Mouse (Mus musculus): Measurements from ENCODE around the gene Prune1.
A peak's percentile ranks its signal among the peaks of the same experiment; 100 is the strongest.

The Prune1 gene

DNA sequence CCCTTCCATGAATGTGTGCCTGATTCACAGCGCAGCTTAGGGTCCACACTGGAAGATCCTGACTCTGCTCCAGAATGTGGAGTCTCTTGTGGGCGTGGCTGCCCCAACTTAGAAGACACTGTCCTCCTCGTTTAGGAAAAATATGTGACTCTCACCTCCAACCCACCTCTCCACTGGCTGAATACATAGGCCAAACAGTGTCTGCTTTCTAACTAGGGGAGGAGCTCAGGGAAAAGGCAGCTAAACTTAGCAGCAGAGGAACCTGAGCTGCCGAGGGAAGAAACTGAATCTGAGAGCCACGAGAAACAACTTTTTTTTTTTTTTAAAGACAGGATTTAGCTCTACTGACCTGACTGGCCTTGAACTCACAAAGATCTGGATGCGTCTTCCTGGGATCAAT, 6.7 kb downstream of the Prune1 start:
- DNase-seq = no peak

DNA sequence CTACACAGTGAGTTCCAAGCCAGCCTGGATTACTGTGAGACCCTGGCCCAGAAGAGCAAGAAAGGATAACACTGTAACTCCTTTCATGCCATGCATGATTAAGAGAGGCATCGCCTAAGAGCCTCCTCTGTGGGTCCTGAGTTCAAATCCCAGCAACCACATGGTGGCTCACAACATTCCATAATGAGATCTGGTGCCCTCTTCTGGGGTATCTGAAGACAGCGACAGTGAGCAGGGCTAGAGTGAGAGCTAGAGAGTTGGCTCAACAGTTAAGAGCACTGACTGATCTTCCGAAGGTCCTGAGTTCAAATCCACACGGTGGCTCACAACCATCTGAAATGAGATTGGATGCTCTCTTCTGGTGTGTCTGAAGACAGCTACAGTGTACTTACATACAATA, 7.4 kb downstream of the Prune1 start:
- DNase-seq = no peak

DNA sequence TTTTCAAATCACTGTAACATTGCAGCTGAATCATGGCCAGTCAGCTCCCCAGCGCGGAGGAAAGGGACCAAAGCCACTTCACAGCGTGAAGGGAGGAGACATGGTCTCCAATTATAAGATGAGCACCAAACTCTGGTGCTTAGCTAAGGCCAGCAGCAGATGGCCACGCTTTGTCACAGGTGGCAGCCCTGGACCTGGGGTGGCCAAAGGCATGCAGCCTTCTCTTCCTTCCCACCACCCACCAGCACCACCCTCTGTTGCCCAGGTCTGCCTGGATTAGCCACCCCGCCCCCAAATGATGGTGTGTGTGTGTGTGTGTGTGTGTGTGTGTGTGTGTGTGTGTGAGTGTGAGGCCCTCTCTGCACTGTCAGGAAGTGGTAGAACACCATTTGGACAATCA, 8.4 kb downstream of the Prune1 start:
- no peak for DNase-seq

DNA sequence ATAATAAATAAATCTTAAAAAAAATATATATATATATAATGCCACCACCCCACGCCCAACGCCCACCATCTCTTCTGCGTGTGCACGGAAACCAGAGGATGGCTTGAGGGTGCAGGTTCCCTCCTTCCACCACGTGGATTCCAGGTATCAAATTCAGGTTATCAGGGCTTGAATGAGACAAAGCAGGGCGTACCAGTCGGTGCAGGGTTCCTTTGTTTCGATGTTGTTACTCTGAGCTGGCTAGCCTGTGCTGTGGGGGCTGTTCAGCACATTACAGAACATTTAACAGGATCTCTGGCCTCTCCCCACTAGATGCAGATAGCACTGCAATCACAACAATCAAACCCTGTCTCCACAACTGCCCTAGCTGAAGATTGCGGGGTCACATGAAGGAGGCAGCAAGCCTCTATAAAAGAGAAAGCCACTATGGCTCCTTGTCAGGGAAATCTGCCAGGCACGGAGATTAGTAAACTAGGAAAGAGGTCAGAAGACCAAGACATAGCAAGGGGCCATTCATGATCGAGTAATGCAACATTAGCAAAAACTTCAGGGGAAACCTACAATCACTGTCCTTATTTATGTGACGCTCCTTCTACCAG, 11.0 kb downstream of the Prune1 start:
- no peak for DNase-seq

GRCm38 (mm10) chr3:95269789-95270188, 12.1 kb downstream of the Prune1 start:
- DNase-seq = no peak

DNA sequence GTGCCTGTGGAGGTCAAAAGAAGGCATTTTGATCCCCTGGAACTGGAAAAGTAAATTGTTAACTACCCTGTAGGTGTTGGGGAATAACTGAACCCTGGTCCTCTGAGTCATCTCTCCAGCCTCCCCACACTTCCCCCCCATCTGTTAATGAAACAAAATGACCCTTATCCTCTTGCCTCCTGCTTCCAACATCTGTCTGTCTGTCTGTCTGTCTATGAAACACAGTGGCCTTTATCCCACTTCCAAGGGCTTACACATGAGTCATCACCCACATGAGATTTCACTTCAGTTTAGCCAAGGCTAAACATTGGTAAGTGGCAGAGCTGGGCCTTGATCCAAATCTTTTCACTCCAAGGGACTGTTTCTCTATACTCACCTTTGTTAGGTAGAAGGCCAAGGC, 14.0 kb downstream of the Prune1 start:
- no peak for DNase-seq

- DNase-seq = no peak
Observed at GRCm38 (mm10) chr3:95266052-95266451, 15.8 kb downstream of the Prune1 start.

DNA sequence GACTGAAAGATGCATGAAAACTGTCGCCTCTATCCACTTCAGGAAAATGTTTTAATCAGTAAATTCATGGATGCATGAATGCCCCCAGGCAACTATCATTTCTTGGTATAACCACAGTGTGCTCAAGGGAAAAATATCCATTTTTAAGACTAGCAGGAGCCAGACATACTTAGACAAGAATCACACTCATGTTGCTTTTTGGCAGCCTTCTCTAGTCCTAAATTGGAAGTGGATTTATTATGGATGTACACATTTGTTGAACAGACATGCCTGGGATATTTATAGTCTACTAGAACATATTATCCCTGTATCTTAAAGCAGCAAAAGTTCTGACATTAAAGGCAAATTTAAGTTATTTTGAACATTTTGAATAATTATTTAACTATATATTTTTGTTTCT, 17.2 kb downstream of the Prune1 start:
- DNase-seq = no peak

DNA sequence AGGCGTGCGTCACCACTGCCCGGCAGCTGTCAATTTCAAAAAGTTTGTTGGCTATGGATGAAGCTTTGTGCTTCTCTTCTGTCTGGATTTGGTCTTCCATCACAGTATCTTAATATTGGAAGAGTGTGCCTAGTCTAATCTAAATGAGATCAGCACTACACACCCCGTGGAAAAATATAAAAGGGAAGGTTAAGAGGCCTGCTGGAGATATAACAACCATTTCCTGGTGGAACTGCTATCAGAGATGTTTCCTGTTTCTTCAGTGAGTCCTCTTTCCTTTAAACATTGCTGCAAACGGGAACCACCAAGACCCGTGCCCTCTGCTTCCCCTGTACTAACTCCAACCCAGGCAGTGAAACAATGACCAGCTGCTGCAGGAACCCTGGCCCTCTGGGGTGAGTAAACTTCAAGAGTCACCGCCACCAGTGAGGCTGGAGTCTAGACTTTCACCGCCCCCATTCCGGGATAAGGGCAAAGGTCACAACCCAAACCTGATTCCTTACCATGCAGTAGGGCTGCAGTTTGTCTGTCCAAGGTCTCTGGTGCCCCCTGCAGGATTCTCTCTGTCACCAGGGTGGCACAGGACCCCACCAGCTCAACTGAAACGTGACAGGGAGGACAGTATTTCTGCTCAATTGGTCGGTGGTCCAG, 18.7 kb downstream of the Prune1 start:
- peak; percentile 63 for DNase-seq

DNA sequence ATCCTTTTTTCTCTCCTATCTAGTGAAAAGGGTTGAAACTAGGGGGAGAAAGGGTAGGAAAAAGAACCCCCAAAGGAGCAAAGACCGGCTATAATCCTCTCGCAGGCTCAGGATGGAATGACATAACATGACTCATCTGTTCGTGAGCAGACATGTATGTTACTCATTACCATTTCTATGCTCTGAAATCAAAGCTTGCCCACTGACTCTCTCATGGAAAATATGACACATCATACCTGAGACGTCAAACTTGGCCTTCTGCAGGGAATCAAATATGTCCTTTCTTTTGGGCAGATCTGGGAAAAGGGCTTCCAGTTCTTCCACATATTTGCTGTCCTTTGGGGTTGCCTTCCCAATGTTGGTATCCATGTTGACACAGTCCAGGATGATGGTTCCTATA, 19.9 kb downstream of the Prune1 start:
- DNase-seq = no peak

- DNase-seq = no peak
Observed at GRCm38 (mm10) chr3:95256931-95257330, 24.9 kb downstream of the Prune1 start.

DNA sequence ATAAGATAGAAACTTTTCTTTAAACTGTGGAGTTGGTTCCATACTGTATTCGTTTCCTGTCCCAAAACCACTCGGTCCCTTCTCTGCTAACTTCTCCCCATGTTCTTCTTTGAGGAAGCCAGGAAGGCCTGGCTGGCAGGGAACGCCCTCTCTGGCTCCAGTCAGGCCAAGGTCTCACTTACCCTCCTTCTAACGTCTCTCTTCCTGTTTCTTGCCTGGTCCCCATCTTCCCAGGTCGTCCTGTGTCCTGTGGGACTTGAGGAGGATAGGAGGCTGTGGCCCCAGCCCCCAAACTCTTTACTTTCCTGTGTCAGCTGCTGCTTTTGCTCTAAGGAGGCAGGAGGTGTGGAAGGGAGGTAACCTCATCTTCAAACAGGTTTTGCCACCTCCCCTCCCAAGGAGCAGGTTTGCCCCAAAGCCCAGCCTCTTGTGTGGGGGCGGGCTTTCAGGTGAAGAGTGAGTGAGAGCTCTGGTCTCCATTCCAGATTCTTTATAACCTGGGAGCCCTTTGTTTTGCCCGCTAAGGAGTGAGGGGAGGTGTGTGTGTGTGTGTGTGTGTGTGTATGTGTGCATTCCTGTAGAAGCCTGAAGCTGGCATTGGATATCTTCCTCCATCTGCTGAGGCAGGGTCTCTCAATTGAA, 31.0 kb downstream of the Prune1 start, which contains the start of gene Bnipl:
Gene Bnipl (minus strand): TSS at position 411 of the 642 bp plus-strand sequence.
- DNase-seq = no peak

DNA sequence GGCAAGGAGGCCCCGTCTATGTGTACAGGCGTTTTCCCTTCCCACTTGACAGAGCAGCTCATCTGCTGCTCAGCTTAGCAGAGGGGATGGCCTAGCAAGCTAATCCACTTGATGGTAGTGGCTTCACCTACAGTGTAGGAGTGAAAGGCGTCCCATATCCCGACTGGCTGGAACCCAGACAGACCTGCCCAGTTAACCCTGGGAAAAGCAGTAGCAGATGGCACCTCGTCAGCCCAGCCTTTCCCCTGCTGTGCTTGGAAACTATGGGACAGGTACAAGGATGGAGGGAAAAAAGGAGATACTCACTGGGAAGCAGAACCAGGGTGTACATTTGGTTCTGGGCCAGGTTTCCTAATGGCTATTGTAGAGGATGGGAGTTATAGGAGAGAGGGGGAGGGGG, 31.5 kb downstream of the Prune1 start:
- no peak for DNase-seq

DNA sequence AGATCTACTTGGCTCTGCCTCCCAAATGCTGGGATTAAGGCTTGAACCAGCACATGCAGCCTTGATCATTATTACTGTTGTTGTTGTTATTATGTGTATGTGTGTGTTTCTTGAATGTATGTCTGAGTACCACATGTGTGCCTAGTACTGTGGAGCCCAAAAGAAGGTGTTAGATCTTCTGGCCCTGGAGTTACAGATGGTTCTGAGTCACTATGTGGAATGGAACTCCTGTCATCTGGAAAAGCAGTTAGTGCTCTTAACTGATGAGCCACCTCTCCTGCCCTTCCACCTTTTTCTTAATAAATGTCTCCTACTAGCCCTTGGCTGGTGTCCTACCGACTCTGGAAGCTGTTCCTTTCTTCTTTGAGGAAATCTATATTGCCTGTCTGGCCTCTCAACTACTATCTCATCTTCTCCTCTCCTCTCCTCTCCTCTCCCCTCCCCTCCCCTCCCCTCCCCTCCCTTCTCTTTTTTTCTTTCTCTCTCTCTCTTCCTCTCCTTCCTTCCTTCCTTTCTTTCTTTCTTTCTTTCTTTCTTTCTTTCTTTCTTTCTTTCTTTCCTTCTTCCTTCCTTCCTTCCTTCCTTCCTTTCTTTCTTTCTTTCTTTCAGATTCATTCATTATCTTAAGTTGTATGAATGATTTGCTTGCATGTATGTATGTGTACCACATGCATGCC, 34.1 kb downstream of the Prune1 start:
- no peak for DNase-seq

DNA sequence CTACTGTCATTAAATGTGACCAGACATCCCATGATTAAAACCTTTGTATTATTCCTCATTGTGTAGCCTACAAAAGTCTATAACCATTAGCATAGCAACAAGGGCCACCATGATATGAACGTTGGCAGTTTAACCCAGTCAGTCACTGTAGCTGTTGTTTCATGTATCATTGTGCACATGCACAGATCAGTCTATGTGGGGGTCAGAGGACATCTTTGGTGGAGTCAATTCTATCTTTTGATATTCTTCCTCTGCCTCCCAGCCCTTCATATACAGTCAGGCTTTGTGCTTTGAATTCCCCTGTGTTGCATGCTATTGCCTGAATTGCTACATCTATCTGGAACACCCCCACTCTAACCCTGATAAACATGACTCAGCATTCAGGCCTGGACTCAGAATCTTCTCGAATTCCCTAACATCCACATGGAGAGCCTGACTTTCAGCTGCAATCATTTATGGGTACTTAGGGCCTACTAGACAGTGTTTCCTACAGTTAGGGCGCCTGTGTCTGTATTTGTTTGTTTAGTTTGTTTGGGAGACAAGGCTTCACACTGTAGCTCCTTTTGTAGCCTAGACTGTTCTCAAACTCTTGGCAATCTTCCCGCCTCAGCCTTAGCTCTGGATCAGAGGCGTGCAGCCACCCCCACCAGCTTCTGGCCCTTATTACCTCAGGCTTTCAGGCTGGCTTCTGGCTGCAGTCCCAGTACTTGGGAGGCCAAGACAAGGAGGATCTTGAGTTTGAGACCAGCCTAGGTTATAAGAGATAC, 35.2 kb downstream of the Prune1 start:
- DNase-seq = no peak

- no peak for DNase-seq
Observed at GRCm38 (mm10) chr3:95243086-95243485, 38.8 kb downstream of the Prune1 start.

GRCm38 (mm10) chr3:95241498-95241897, 40.4 kb downstream of the Prune1 start, which contains the start of gene Gm128:
TSS of gene Gm128 (minus strand) at chr3:95241598.
- DNase-seq = no peak

DNA sequence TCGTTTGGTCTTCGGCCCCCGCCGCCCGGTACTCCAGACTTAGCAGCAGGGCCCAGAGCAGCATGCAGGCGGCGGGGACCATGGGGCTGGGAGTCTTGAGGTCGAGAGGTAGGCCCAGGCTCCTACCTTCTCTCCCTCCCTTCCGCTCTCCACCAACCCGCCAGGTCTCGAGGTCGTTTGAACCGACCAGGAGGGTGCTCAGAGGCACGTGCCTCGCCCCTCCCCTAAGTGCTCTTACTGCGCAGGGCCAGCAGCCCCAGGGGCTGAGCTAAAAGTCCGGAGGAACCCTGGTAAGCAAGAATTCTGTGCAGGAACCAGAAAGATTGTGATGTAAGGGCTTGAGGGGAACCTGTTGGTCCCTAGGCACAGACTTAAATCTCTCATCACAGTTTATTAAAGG, 41.0 kb downstream of the Prune1 start:
- peak; percentile 23 for DNase-seq

- no peak for DNase-seq
Observed at GRCm38 (mm10) chr3:95239971-95240370, 41.9 kb downstream of the Prune1 start.

- no peak for DNase-seq
Observed at GRCm38 (mm10) chr3:95239022-95239421, 42.9 kb downstream of the Prune1 start.

GRCm38 (mm10) chr3:95237541-95238099, 44.3 kb downstream of the Prune1 start:
- DNase-seq = no peak
